Mouse (Mus musculus) limb, embryonic 15.5 days (tissue): Measurements from ENCODE around the gene Ephb2. TPM values are rescaled to one million over a fixed set of nuclear protein-coding genes. Genes with fewer than 3 reads are reported as not detected.

Experiments used
- ATAC-seq: fragments of 200-750 bp; cut with Nextera tagmentation; 2 replicates; pipeline ENCODE4 v1.8.0; 2017; ENCODE audit warnings: low read depth, moderate TSS enrichment; ENCODE audit not compliant: insufficient number of reproducible peaks, low FRiP score, low TSS enrichment
- H3K27ac ChIP-seq: fragments of 300-500 bp; sonication (generic); 2 replicates; pipeline ENCODE4 v1.5.1; 2015; ENCODE audit warnings: moderate library complexity, mild to moderate bottlenecking, inconsistent platforms
- H3K27me3 ChIP-seq: fragments of 300-500 bp; sonication (generic); 2 replicates; pipeline ENCODE4 v1.6.1; 2015; ENCODE audit warnings: inconsistent platforms
- H3K36me3 ChIP-seq: fragments of 300-500 bp; sonication (generic); 2 replicates; pipeline ENCODE4 v1.6.1; 2015; ENCODE audit warnings: inconsistent platforms
- H3K4me1 ChIP-seq: fragments of 300-500 bp; sonication (generic); 2 replicates; pipeline ENCODE4 v1.6.1; 2015; ENCODE audit warnings: inconsistent platforms
- H3K4me2 ChIP-seq: fragments of 300-500 bp; sonication (generic); 2 replicates; pipeline ENCODE4 v1.6.1; 2015; ENCODE audit warnings: mild to moderate bottlenecking, inconsistent platforms
- H3K4me3 ChIP-seq: fragments of 300-500 bp; sonication (generic); 2 replicates; pipeline ENCODE4 v1.5.1; 2015; ENCODE audit warnings: mild to moderate bottlenecking, inconsistent platforms
- H3K9ac ChIP-seq: fragments of 300-500 bp; sonication (generic); 2 replicates; pipeline ENCODE4 v1.6.1; 2015; ENCODE audit warnings: inconsistent platforms
- H3K9me3 ChIP-seq: fragments of 300-500 bp; sonication (generic); 2 replicates; pipeline ENCODE4 v1.6.1; 2016; ENCODE audit warnings: inconsistent platforms
- WGBS: fragments of 180-500 bp; shearing (Covaris S2); methylation state at CpG from one replicate; pipeline ENCODE4 v1.1.7; 2015; 5-methylcytosine and 5-hydroxymethylcytosine counted together
- polyA plus RNA-seq: library from polyadenylated mRNA; unstranded; fragments of >200 nt; fragmentation: Nextera tagmentation; extraction: Ambion mirVana; gene quantifications from 2 replicates; pipeline ENCODE4 v1.2.1, GENCODE M21; 2015

Ephb2 gene
- polyA plus RNA-seq, 1 experiment from 2014 or later: 11.3 TPM

- no peak overlapping the region for H3K9ac ChIP-seq
Measured at GRCm38 (mm10) chr4:136706696-136707095, 129.1 kb downstream of the Ephb2 start.

GRCm38 (mm10) chr4:136705091-136705490 lies 130.7 kb downstream of the Ephb2 start:
- H3K9ac ChIP-seq: no peak overlapping the region
- H3K9me3 ChIP-seq: no peaks in the 10 kb centered on the region
- H3K4me1 ChIP-seq: peaks cover 25% of the 10 kb centered on the region
- no peak overlapping the region for H3K27ac ChIP-seq
- H3K36me3 ChIP-seq: no peaks in the 10 kb centered on the region
- H3K4me3 ChIP-seq: no peak overlapping the region
- WGBS: 44% methylated on average over 5 of the region's 5 CpGs
- H3K4me2 ChIP-seq: no peak overlapping the region
- no peak for ATAC-seq
- H3K27me3 ChIP-seq: no peaks in the 10 kb centered on the region

More at GRCm38 (mm10) chr4:136706696-136707095, 129.1 kb downstream of the Ephb2 start:
- WGBS: 39% methylated on average over 4 of the region's 4 CpGs
- no peak overlapping the region for H3K4me3 ChIP-seq
- H3K27me3 ChIP-seq: no peaks in the 10 kb centered on the region
- H3K4me1 ChIP-seq: peaks cover 25% of the 10 kb centered on the region
- no peak overlapping the region for H3K4me2 ChIP-seq
- H3K27ac ChIP-seq: no peak overlapping the region
- H3K9me3 ChIP-seq: no peaks in the 10 kb centered on the region
- ATAC-seq: no peak
- no peaks in the 10 kb centered on the region for H3K36me3 ChIP-seq

GRCm38 (mm10) chr4:136704551-136704950 lies 131.2 kb downstream of the Ephb2 start:
- no peak overlapping the region for H3K9ac ChIP-seq
- WGBS: 35% methylated on average over 3 of the region's 3 CpGs
- no peak for ATAC-seq
- H3K4me2 ChIP-seq: no peak overlapping the region
- H3K27ac ChIP-seq: no peak overlapping the region
- H3K9me3 ChIP-seq: no peaks in the 10 kb centered on the region
- peaks cover 25% of the 10 kb centered on the region for H3K4me1 ChIP-seq
- no peak overlapping the region for H3K4me3 ChIP-seq
- H3K36me3 ChIP-seq: no peaks in the 10 kb centered on the region
- no peaks in the 10 kb centered on the region for H3K27me3 ChIP-seq

- Histone ChIP-seq H3K27ac (no peak overlapping the region), H3K27me3 (no peaks in the 10 kb centered on the region), H3K9ac (no peak overlapping the region), H3K9me3 (no peaks in the 10 kb centered on the region), H3K4me2 (no peak overlapping the region), H3K36me3 (no peaks in the 10 kb centered on the region), H3K4me3 (no peak overlapping the region), H3K4me1 (peaks cover 18% of the 10 kb centered on the region)
- ATAC-seq: no peak
- 76% methylated on average over 11 of the region's 11 CpGs for WGBS
Measured at GRCm38 (mm10) chr4:136703351-136703750, 132.4 kb downstream of the Ephb2 start.

- H3K9me3 ChIP-seq: no peaks in the 10 kb centered on the region
- peaks cover 16% of the 10 kb centered on the region for H3K4me1 ChIP-seq
- 59% methylated on average over 8 of the region's 8 CpGs for WGBS
- no peak for ATAC-seq
- H3K27ac ChIP-seq: no peak overlapping the region
- H3K27me3 ChIP-seq: no peaks in the 10 kb centered on the region
- no peak overlapping the region for H3K4me2 ChIP-seq
- H3K36me3 ChIP-seq: no peaks in the 10 kb centered on the region
- no peak overlapping the region for H3K4me3 ChIP-seq
- H3K9ac ChIP-seq: no peak overlapping the region
Measured at GRCm38 (mm10) chr4:136702456-136702855, 133.3 kb downstream of the Ephb2 start.

GRCm38 (mm10) chr4:136701236-136701635 lies 134.6 kb downstream of the Ephb2 start:
- ATAC-seq: no peak
- no peak overlapping the region for H3K4me2 ChIP-seq
- H3K27ac ChIP-seq: no peak overlapping the region
- H3K9me3 ChIP-seq: no peaks in the 10 kb centered on the region
- no peak overlapping the region for H3K9ac ChIP-seq
- no peaks in the 10 kb centered on the region for H3K27me3 ChIP-seq
- H3K4me3 ChIP-seq: no peak overlapping the region
- H3K4me1 ChIP-seq: peaks cover 16% of the 10 kb centered on the region
- 94% methylated on average over 11 of the region's 11 CpGs for WGBS
- H3K36me3 ChIP-seq: no peaks in the 10 kb centered on the region

- Histone ChIP-seq H3K27ac (no peak overlapping the region), H3K4me2 (no peak overlapping the region), H3K27me3 (no peaks in the 10 kb centered on the region), H3K4me3 (no peak overlapping the region), H3K9me3 (no peaks in the 10 kb centered on the region), H3K9ac (no peak overlapping the region), H3K4me1 (peaks cover 7% of the 10 kb centered on the region), H3K36me3 (peaks cover 11% of the 10 kb centered on the region)
- WGBS: 78% methylated on average over 7 of the region's 7 CpGs
- ATAC-seq: no peak
Measured at GRCm38 (mm10) chr4:136699084-136699450, 136.7 kb downstream of the Ephb2 start.

- H3K36me3 ChIP-seq: peaks cover 17% of the 10 kb centered on the region
- 81% methylated on average over 11 of the region's 11 CpGs for WGBS
- ATAC-seq: no peak
- H3K9ac ChIP-seq: no peak overlapping the region
- peaks cover 6% of the 10 kb centered on the region for H3K4me1 ChIP-seq
- no peaks in the 10 kb centered on the region for H3K9me3 ChIP-seq
- H3K4me2 ChIP-seq: no peak overlapping the region
- H3K27me3 ChIP-seq: no peaks in the 10 kb centered on the region
- no peak overlapping the region for H3K27ac ChIP-seq
- H3K4me3 ChIP-seq: no peak overlapping the region
Measured at GRCm38 (mm10) chr4:136698404-136699083, 137.2 kb downstream of the Ephb2 start.

- 80% methylated on average over 6 of the region's 6 CpGs for WGBS
- no peaks in the 10 kb centered on the region for H3K27me3 ChIP-seq
- no peak overlapping the region for H3K4me2 ChIP-seq
- no peak overlapping the region for H3K4me3 ChIP-seq
- no peaks in the 10 kb centered on the region for H3K9me3 ChIP-seq
- no peak for ATAC-seq
- no peak overlapping the region for H3K9ac ChIP-seq
- peaks cover 3% of the 10 kb centered on the region for H3K4me1 ChIP-seq
- H3K36me3 ChIP-seq: peaks cover 29% of the 10 kb centered on the region
- H3K27ac ChIP-seq: no peak overlapping the region
Measured at GRCm38 (mm10) chr4:136697325-136697724, 138.5 kb downstream of the Ephb2 start.

- 22% methylated on average over 5 of the region's 5 CpGs for WGBS
- Histone ChIP-seq H3K27me3 (no peaks in the 10 kb centered on the region), H3K4me1 (no peaks in the 10 kb centered on the region), H3K9me3 (no peaks in the 10 kb centered on the region), H3K4me2 (no peak overlapping the region), H3K27ac (no peak overlapping the region), H3K4me3 (no peak overlapping the region), H3K9ac (no peak overlapping the region), H3K36me3 (peaks cover 37% of the 10 kb centered on the region)
- ATAC-seq: no peak
Measured at GRCm38 (mm10) chr4:136696381-136696925, 139.3 kb downstream of the Ephb2 start.

- ATAC-seq: no peak
- H3K4me3 ChIP-seq: no peak overlapping the region
- no peak overlapping the region for H3K9ac ChIP-seq
- no peak overlapping the region for H3K27ac ChIP-seq
- no peaks in the 10 kb centered on the region for H3K9me3 ChIP-seq
- H3K36me3 ChIP-seq: peaks cover 38% of the 10 kb centered on the region
- no peaks in the 10 kb centered on the region for H3K27me3 ChIP-seq
- no peaks in the 10 kb centered on the region for H3K4me1 ChIP-seq
- 95% methylated on average over 9 of the region's 9 CpGs for WGBS
- H3K4me2 ChIP-seq: no peak overlapping the region
Measured at GRCm38 (mm10) chr4:136695696-136696095, 140.1 kb downstream of the Ephb2 start.

GRCm38 (mm10) chr4:136690034-136690433 lies 145.8 kb downstream of the Ephb2 start:
- Histone ChIP-seq H3K4me3 (no peak overlapping the region), H3K9ac (no peak overlapping the region), H3K27ac (no peak overlapping the region), H3K4me2 (no peak overlapping the region), H3K4me1 (peaks cover 11% of the 10 kb centered on the region), H3K9me3 (no peaks in the 10 kb centered on the region), H3K36me3 (peaks cover 40% of the 10 kb centered on the region), H3K27me3 (no peaks in the 10 kb centered on the region)
- ATAC-seq: no peak
- 82% methylated on average over 12 of the region's 12 CpGs for WGBS
